Mouse (Mus musculus) kidney, embryonic 16.5 days (tissue): ENCODE measurements at regions not wholly inside any gene's neighbourhood (a gene's known extent, or its start where the extent isn't known, plus 50 kb on each side); places are given as distances from the start of the nearest gene placed in this dataset.

Experiments used
- ATAC-seq: fragments of 200-750 bp; cut with Nextera tagmentation; 2 replicates; pipeline ENCODE4 v1.8.0; 2017; ENCODE audit warnings: moderate TSS enrichment; ENCODE audit not compliant: low FRiP score, low TSS enrichment
- H3K27ac ChIP-seq: fragments of 300-500 bp; sonication (generic); 2 replicates; pipeline ENCODE4 v1.5.1; 2014; ENCODE audit warnings: low read length
- H3K27me3 ChIP-seq: fragments of 300-500 bp; sonication (generic); 2 replicates; pipeline ENCODE4 v1.6.1; 2014; ENCODE audit warnings: low read length, control low read depth, mixed read lengths; ENCODE audit not compliant: insufficient read depth
- H3K36me3 ChIP-seq: fragments of 300-500 bp; sonication (generic); 2 replicates; pipeline ENCODE4 v1.6.1; 2014; ENCODE audit warnings: low read length, control low read depth, mixed read lengths; ENCODE audit not compliant: insufficient read depth
- H3K4me1 ChIP-seq: fragments of 300-500 bp; sonication (generic); 2 replicates; pipeline ENCODE4 v1.6.1; 2014; ENCODE audit warnings: low read length, control low read depth, mixed read lengths; ENCODE audit not compliant: insufficient read depth
- H3K4me2 ChIP-seq: fragments of 300-500 bp; sonication (generic); replicated peaks from 2 replicates; pipeline ENCODE4 v1.6.1; 2014; ENCODE audit warnings: low read depth, low read length
- H3K4me3 ChIP-seq: fragments of 300-500 bp; sonication (generic); 2 replicates; pipeline ENCODE4 v1.5.1; 2014; ENCODE audit warnings: mild to moderate bottlenecking, low read length
- H3K9ac ChIP-seq: fragments of 300-500 bp; sonication (generic); replicated peaks from 2 replicates; pipeline ENCODE4 v1.6.1; 2014; ENCODE audit warnings: low read length
- H3K9me3 ChIP-seq: fragments of 300-500 bp; sonication (generic); 2 replicates; pipeline ENCODE4 v1.6.1; 2016; ENCODE audit warnings: low read length, control low read depth
- WGBS: fragments of 180-500 bp; shearing (Covaris S2); extraction: QIAGEN DNeasy Blood & Tissue Kit; methylation state at CpG from one replicate; pipeline ENCODE4 v1.1.7; 2014; 5-methylcytosine and 5-hydroxymethylcytosine counted together

DNA sequence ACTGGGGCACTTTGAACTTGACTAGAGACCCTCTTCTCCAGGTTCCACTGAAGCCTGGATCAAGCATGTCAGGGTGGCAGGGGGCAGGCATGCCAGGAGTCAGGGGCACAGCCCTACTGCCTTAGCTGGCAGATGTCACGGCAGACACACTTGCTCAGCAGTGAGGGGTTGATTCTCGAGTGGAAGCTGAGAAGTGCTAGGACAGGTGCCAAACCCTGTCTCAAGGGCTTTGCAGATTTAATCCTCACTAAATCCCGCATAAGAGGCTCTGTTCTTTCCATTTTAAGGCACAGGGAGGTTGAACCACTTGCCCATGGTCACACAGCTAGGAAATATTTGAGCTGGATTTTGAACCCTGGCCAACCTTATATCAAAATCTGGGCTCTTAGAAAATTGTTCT lies 223.5 kb upstream of the Mvb12b start:
- Histone ChIP-seq H3K9ac (no peak overlapping the region), H3K4me3 (no peak overlapping the region), H3K4me1 (peaks cover 12% of the 10 kb centered on the region), H3K27me3 (peaks cover 5% of the 10 kb centered on the region; the same call in 1 of the 2 replicates), H3K27ac (no peak overlapping the region), H3K9me3 (no peaks in the 10 kb centered on the region), H3K4me2 (no peak overlapping the region), H3K36me3 (no peaks in the 10 kb centered on the region)
- 70% methylated on average over 3 of the region's 3 CpGs for WGBS
- no peak for ATAC-seq

- H3K9me3 ChIP-seq = no peaks in the 10 kb centered on the region
- peaks cover 19% of the 10 kb centered on the region for H3K4me1 ChIP-seq
- H3K4me2 ChIP-seq = no peak overlapping the region
- 83% methylated on average over 17 of the region's 17 CpGs for WGBS
- no peak for ATAC-seq
- H3K36me3 ChIP-seq = no peaks in the 10 kb centered on the region
- H3K27me3 ChIP-seq = peaks cover 5% of the 10 kb centered on the region; the same call in 1 of the 2 replicates
- H3K27ac ChIP-seq = no peak overlapping the region
- H3K9ac ChIP-seq = no peak overlapping the region
- no peak overlapping the region for H3K4me3 ChIP-seq
Measured at GRCm38 (mm10) chr2:34110582-34110981, 222.8 kb upstream of the Mvb12b start.

DNA sequence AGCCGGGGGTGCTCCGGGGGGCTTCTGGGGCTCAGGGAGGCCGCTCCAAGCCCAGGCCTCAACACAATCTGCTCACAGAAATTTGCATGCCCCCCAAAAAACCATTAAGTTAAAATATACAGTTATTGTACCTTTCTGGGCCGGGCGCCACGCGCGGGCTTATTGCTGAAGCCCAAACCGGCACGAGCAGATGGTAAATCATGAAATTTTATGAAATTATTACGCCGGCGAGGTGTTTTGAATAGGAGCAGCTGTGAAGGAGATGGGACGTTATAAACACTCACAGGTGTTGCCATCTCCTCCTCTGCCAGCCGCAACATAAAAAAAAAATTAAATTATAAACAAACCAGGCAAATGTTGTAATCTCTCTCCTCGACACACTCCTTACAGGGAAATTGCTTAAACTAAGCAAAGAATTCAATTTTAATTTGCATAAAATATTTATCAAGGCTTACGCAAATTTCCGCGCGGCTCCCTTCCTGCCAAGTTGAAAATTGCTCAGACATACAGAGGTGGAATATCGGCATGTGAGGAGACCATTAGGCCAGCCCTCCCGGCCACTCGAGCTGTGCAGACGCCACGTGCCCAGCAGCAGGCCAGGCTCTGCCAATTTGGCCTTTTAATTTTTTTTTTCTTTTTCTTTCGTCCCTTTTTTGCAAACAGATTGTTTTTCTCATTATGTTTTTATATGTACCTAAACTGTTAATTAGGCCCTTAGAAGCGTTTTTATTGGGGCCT lies 220.0 kb upstream of the Mvb12b start:
- no peak overlapping the region for H3K9ac ChIP-seq
- H3K4me2 ChIP-seq = no peak overlapping the region
- no peak overlapping the region for H3K4me3 ChIP-seq
- H3K4me1 ChIP-seq = peaks cover 21% of the 10 kb centered on the region
- H3K27me3 ChIP-seq = peaks cover 5% of the 10 kb centered on the region; the same call in 1 of the 2 replicates
- WGBS = 67% methylated on average over 27 of the region's 27 CpGs
- ATAC-seq = no peak
- H3K27ac ChIP-seq = no peak overlapping the region
- H3K9me3 ChIP-seq = no peaks in the 10 kb centered on the region
- no peaks in the 10 kb centered on the region for H3K36me3 ChIP-seq

DNA sequence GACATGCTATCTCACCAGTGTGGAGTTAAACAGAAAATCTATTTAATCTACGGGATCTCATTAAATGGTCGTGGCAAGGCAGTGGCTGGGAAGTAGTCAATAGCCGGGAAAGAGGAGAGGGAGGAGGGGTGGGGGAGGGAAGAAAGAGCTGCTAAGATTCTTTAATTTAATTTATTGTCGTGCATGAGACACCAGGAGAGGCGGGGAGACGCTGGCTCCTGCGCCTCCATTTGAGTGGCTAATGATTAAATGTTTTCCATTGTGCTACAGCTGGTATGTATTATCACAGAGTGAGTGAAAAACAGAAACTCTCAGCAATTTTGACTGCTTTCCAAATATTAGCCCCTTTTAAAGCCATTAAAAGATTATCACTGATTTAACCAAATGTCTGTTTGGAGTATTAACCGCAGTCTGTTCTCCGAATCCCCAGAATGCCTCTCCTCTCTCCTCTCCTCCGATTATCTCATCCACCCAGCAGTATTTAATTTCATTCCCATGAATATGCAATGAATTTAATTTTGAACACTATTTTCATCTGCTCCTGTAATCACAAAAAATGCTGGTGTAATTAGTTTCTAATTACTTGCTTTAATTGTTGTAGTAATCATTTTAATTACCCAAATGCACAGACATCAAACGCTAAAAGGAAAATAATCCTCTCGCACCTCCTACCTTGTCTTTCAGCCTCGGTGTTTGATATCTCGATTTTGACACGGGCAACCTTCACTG lies 219.3 kb upstream of the Mvb12b start:
- no peak overlapping the region for H3K27ac ChIP-seq
- 21% methylated on average over 15 of the region's 15 CpGs for WGBS
- no peak overlapping the region for H3K9ac ChIP-seq
- peak overlapping the region; percentile 46 for H3K4me2 ChIP-seq
- ATAC-seq = peak; percentile 47; the same call in 1 of the 2 replicates
- H3K9me3 ChIP-seq = no peaks in the 10 kb centered on the region
- peaks cover 21% of the 10 kb centered on the region for H3K4me1 ChIP-seq
- H3K36me3 ChIP-seq = no peaks in the 10 kb centered on the region
- peaks cover 5% of the 10 kb centered on the region; the same call in 1 of the 2 replicates for H3K27me3 ChIP-seq
- peak overlapping the region; percentile 23 for H3K4me3 ChIP-seq

- Histone ChIP-seq H3K9ac (no peak overlapping the region), H3K27ac (no peak overlapping the region), H3K4me3 (peak overlapping the region; percentile 23), H3K4me2 (peak overlapping the region; percentile 46), H3K36me3 (no peaks in the 10 kb centered on the region), H3K27me3 (peaks cover 5% of the 10 kb centered on the region; the same call in 1 of the 2 replicates), H3K9me3 (no peaks in the 10 kb centered on the region), H3K4me1 (peaks cover 21% of the 10 kb centered on the region)
- ATAC-seq = no peak
- WGBS = 19% methylated on average over 9 of the region's 9 CpGs
Measured at GRCm38 (mm10) chr2:34106245-34106644, 218.5 kb upstream of the Mvb12b start.

GRCm38 (mm10) chr2:34105271-34106051 lies 217.7 kb upstream of the Mvb12b start:
- Histone ChIP-seq H3K27me3 (peaks cover 4% of the 10 kb centered on the region; the same call in 1 of the 2 replicates), H3K27ac (no peak overlapping the region), H3K4me1 (peaks cover 21% of the 10 kb centered on the region), H3K9ac (no peak overlapping the region), H3K4me2 (no peak overlapping the region), H3K4me3 (no peak overlapping the region), H3K36me3 (no peaks in the 10 kb centered on the region), H3K9me3 (no peaks in the 10 kb centered on the region)
- 0 out of 2 replicates have a peak, but pooled peaks have one; percentile 25 for ATAC-seq
- 34% methylated on average over 13 of the region's 13 CpGs for WGBS

- H3K27ac ChIP-seq = no peak overlapping the region
- no peak overlapping the region for H3K9ac ChIP-seq
- no peak for ATAC-seq
- no peaks in the 10 kb centered on the region for H3K36me3 ChIP-seq
- H3K4me1 ChIP-seq = no peaks in the 10 kb centered on the region
- H3K27me3 ChIP-seq = no peaks in the 10 kb centered on the region
- no peaks in the 10 kb centered on the region for H3K9me3 ChIP-seq
- H3K4me2 ChIP-seq = no peak overlapping the region
- H3K4me3 ChIP-seq = no peak overlapping the region
- 55% methylated on average over 14 of the region's 14 CpGs for WGBS
Measured at GRCm38 (mm10) chr2:34098004-34098547, 210.3 kb upstream of the Mvb12b start.

GRCm38 (mm10) chr2:34096561-34096960 lies 208.8 kb upstream of the Mvb12b start:
- Histone ChIP-seq H3K27ac (no peak overlapping the region), H3K9me3 (no peaks in the 10 kb centered on the region), H3K36me3 (no peaks in the 10 kb centered on the region), H3K4me3 (no peak overlapping the region), H3K9ac (no peak overlapping the region), H3K4me1 (no peaks in the 10 kb centered on the region), H3K27me3 (no peaks in the 10 kb centered on the region), H3K4me2 (no peak overlapping the region)
- no peak for ATAC-seq

DNA sequence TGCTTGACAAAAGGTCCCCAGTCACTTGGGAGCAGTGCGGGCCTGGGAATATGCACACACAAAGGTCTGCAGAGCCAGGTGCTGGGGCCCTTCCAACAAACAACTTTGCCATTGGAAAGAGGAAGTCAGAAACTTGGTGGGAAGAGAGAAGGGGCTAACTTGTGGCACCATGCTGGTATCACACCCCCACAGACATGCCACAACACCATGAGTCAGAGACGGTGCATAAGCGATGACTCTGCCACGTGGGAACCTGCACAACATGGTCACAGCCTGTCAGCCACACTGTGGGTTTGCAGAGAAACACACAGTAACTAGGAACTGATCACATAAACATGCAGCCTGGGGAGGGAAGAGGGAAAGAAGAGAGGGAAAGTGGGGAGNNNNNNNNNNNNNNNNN lies 201.1 kb upstream of the Mvb12b start:
- H3K27ac ChIP-seq = no peak overlapping the region
- no peaks in the 10 kb centered on the region for H3K4me1 ChIP-seq
- no peak overlapping the region for H3K4me2 ChIP-seq
- H3K27me3 ChIP-seq = no peaks in the 10 kb centered on the region
- H3K9ac ChIP-seq = no peak overlapping the region
- no peak for ATAC-seq
- no peak overlapping the region for H3K4me3 ChIP-seq
- H3K9me3 ChIP-seq = no peaks in the 10 kb centered on the region
- WGBS = 67% methylated on average over 4 of the region's 4 CpGs
- H3K36me3 ChIP-seq = no peaks in the 10 kb centered on the region
